Mouse (Mus musculus) embryonic facial prominence, embryonic 11.5 days (tissue): Measurements from ENCODE around the gene Trim52. TPM values are rescaled to one million over a fixed set of nuclear protein-coding genes. Genes with fewer than 3 reads are reported as not detected.
A peak's percentile ranks its signal among the peaks of the same experiment; 100 is the strongest.

Experiments used
- ATAC-seq: fragments of 200-750 bp; cut with Nextera tagmentation; replicated peaks from 2 replicates; pipeline ENCODE4 v1.8.0; 2017; ENCODE audit warnings: low read depth; ENCODE audit not compliant: insufficient number of reproducible peaks, low FRiP score, low TSS enrichment
- DNase-seq: peaks from one replicate; pipeline ENCODE4 v3.0.0-alpha.2; 2015; ENCODE audit warnings: low spot score
- H3K27ac ChIP-seq: fragments of 300-500 bp; sonication (generic); replicated peaks from 2 replicates; pipeline ENCODE4 v1.5.1; 2014; ENCODE audit warnings: mild to moderate bottlenecking, low read depth, low read length, control low read depth
- H3K27me3 ChIP-seq: fragments of 300-500 bp; sonication (generic); 2 replicates; pipeline ENCODE4 v1.6.1; 2014; ENCODE audit warnings: mild to moderate bottlenecking, low read length, moderate library complexity, mixed read lengths; ENCODE audit not compliant: control insufficient read depth, insufficient read depth
- H3K36me3 ChIP-seq: fragments of 300-500 bp; sonication (generic); replicated peaks from 2 replicates; pipeline ENCODE4 v1.6.1; 2014; ENCODE audit warnings: low read depth, mild to moderate bottlenecking, low read length, moderate library complexity, mixed read lengths; ENCODE audit not compliant: control insufficient read depth, insufficient read depth
- H3K4me1 ChIP-seq: fragments of 300-500 bp; sonication (generic); 2 replicates; pipeline ENCODE4 v1.6.1; 2014; ENCODE audit warnings: low read length, mixed read lengths; ENCODE audit not compliant: control insufficient read depth, insufficient read depth
- H3K4me2 ChIP-seq: fragments of 300-500 bp; sonication (generic); 2 replicates; pipeline ENCODE4 v1.6.1; 2014; ENCODE audit warnings: low read depth, mild to moderate bottlenecking, control low read depth, low read length, moderate library complexity
- H3K4me3 ChIP-seq: fragments of 300-500 bp; sonication (generic); 2 replicates; pipeline ENCODE4 v1.5.1; 2014; ENCODE audit warnings: low read depth, low read length, control low read depth
- H3K9ac ChIP-seq: fragments of 300-500 bp; sonication (generic); replicated peaks from 2 replicates; pipeline ENCODE4 v1.6.1; 2014; ENCODE audit warnings: mild to moderate bottlenecking, control low read depth, low read length
- H3K9me3 ChIP-seq: fragments of 300-500 bp; sonication (generic); replicated peaks from 2 replicates; pipeline ENCODE4 v1.6.1; 2016; ENCODE audit warnings: mild to moderate bottlenecking, low read length, inconsistent platforms, mixed read lengths; ENCODE audit not compliant: control insufficient read depth
- WGBS: fragments of 180-500 bp; shearing (Covaris S2); extraction: QIAGEN DNeasy Blood & Tissue Kit; methylation state at CpG from one replicate; pipeline ENCODE4 v1.1.7; 2014; 5-methylcytosine and 5-hydroxymethylcytosine counted together
- polyA plus RNA-seq: library from polyadenylated mRNA; unstranded; fragments of >200 nt; fragmentation: Nextera tagmentation; extraction: Ambion mirVana; gene quantifications from 2 replicates; pipeline ENCODE4 v1.2.1, GENCODE M21; 2014

Trim52 gene
- polyA plus RNA-seq: not detected in 2 replicates

GRCm38 (mm10) chr14:106105980-106106379, at the start of gene Trim52:
Trim52 (plus strand) TSS chr14:106106198.
- Histone ChIP-seq H3K36me3 (no peaks in the 10 kb centered on the region), H3K9me3 (peaks cover 4% of the 10 kb centered on the region; the same call in 1 of the 2 replicates), H3K4me3 (no peak within 1 kb of the TSS), H3K4me2 (no peak within 1 kb of the TSS), H3K27ac (no peak within 1 kb of the TSS), H3K4me1 (no peaks in the 10 kb centered on the region), H3K27me3 (no peaks in the 10 kb centered on the region), H3K9ac (no peak within 1 kb of the TSS)
- ATAC-seq (no peak), DNase-seq (no peak)
- 95% methylated on average over 21 of the region's 21 CpGs for WGBS

- DNase-seq: no peak
- Histone ChIP-seq H3K4me1 (no peaks in the 10 kb centered on the region), H3K4me2 (no peak overlapping the region), H3K27me3 (no peaks in the 10 kb centered on the region), H3K36me3 (no peaks in the 10 kb centered on the region), H3K4me3 (no peak overlapping the region), H3K27ac (no peak overlapping the region), H3K9ac (no peak overlapping the region), H3K9me3 (no peaks in the 10 kb centered on the region)
- ATAC-seq: no peak
- 81% methylated on average over 1 of the region's 1 CpGs for WGBS
These were observed 33.4 kb upstream of the Trim52 start for GRCm38 (mm10) chr14:106072608-106073007.

- Histone ChIP-seq H3K4me1 (no peaks in the 10 kb centered on the region), H3K9ac (no peak overlapping the region), H3K4me3 (no peak overlapping the region), H3K9me3 (no peaks in the 10 kb centered on the region), H3K27me3 (no peaks in the 10 kb centered on the region), H3K36me3 (no peaks in the 10 kb centered on the region), H3K4me2 (no peak overlapping the region), H3K27ac (no peak overlapping the region)
- no peak for DNase-seq
- ATAC-seq: 0 out of 2 replicates have a peak, but pooled peaks have one; percentile 52
- WGBS: 58% methylated on average over 3 of the region's 3 CpGs
These were observed 30.6 kb upstream of the Trim52 start for GRCm38 (mm10) chr14:106075181-106076064.

GRCm38 (mm10) chr14:106088480-106089037, 17.4 kb upstream of the Trim52 start:
- Histone ChIP-seq H3K4me1 (no peaks in the 10 kb centered on the region), H3K27ac (no peak overlapping the region), H3K36me3 (no peaks in the 10 kb centered on the region), H3K4me2 (no peak overlapping the region), H3K9me3 (no peaks in the 10 kb centered on the region), H3K27me3 (no peaks in the 10 kb centered on the region), H3K4me3 (no peak overlapping the region), H3K9ac (no peak overlapping the region)
- DNase-seq (no peak), ATAC-seq (no peak)
- 77% methylated on average over 13 of the region's 13 CpGs for WGBS

GRCm38 (mm10) chr14:106096816-106097215, 9.2 kb upstream of the Trim52 start:
- 91% methylated on average over 4 of the region's 4 CpGs for WGBS
- Histone ChIP-seq H3K4me2 (no peak overlapping the region), H3K4me1 (no peaks in the 10 kb centered on the region), H3K27me3 (no peaks in the 10 kb centered on the region), H3K36me3 (no peaks in the 10 kb centered on the region), H3K27ac (no peak overlapping the region), H3K9ac (no peak overlapping the region), H3K9me3 (no peaks in the 10 kb centered on the region), H3K4me3 (no peak overlapping the region)
- DNase-seq (no peak), ATAC-seq (no peak)

- H3K4me2 ChIP-seq: no peak overlapping the region
- H3K36me3 ChIP-seq: no peaks in the 10 kb centered on the region
- H3K27ac ChIP-seq: no peak overlapping the region
- DNase-seq (no peak), ATAC-seq (no peak)
- WGBS: 84% methylated on average over 14 of the region's 14 CpGs
- H3K9me3 ChIP-seq: no peaks in the 10 kb centered on the region; the same call in 1 of the 2 replicates
- H3K9ac ChIP-seq: no peak overlapping the region
- no peak overlapping the region for H3K4me3 ChIP-seq
- H3K4me1 ChIP-seq: no peaks in the 10 kb centered on the region
- no peaks in the 10 kb centered on the region for H3K27me3 ChIP-seq
These were observed 5.1 kb upstream of the Trim52 start for GRCm38 (mm10) chr14:106100858-106101257.

GRCm38 (mm10) chr14:106106425-106106824, 427 bp downstream of the Trim52 start:
- H3K9me3 ChIP-seq: peaks cover 4% of the 10 kb centered on the region; the same call in 1 of the 2 replicates
- DNase-seq: no peak
- H3K27me3 ChIP-seq: no peaks in the 10 kb centered on the region
- ATAC-seq: 0 out of 2 replicates have a peak, but pooled peaks have one; percentile 23
- no peak overlapping the region for H3K4me3 ChIP-seq
- no peak overlapping the region for H3K27ac ChIP-seq
- H3K4me1 ChIP-seq: no peaks in the 10 kb centered on the region
- no peaks in the 10 kb centered on the region for H3K36me3 ChIP-seq
- H3K4me2 ChIP-seq: no peak overlapping the region
- no peak overlapping the region for H3K9ac ChIP-seq
- WGBS: 97% methylated on average over 22 of the region's 22 CpGs

- WGBS: 51% methylated on average over 2 of the region's 2 CpGs
- H3K4me1 ChIP-seq: no peaks in the 10 kb centered on the region
- no peak for ATAC-seq
- no peak overlapping the region for H3K9ac ChIP-seq
- no peaks in the 10 kb centered on the region for H3K27me3 ChIP-seq
- DNase-seq: no peak
- H3K27ac ChIP-seq: no peak overlapping the region
- no peak overlapping the region for H3K4me2 ChIP-seq
- H3K9me3 ChIP-seq: no peaks in the 10 kb centered on the region
- no peaks in the 10 kb centered on the region for H3K36me3 ChIP-seq
- no peak overlapping the region for H3K4me3 ChIP-seq
These were observed 13.4 kb downstream of the Trim52 start for GRCm38 (mm10) chr14:106119371-106119770.
